Mouse (Mus musculus) liver, postnatal 0 days (tissue): ENCODE data around the gene Rnf186. TPM values are rescaled to one million over a fixed set of nuclear protein-coding genes. Genes with fewer than 3 reads are reported as not detected.
A peak's percentile ranks its signal among the peaks of the same experiment; 100 is the strongest.

Experiments
- ATAC-seq: fragments of 200-750 bp; cut with Nextera tagmentation; 2 replicates; pipeline ENCODE4 v1.8.0; 2017; ENCODE audit warnings: mild to moderate bottlenecking, moderate library complexity
- DNase-seq: peaks from one replicate; pipeline ENCODE4 v3.0.0-alpha.2; 2016
- H3K27ac ChIP-seq: fragments of 300-500 bp; sonication (generic); 2 replicates; pipeline ENCODE4 v1.5.1; 2014; ENCODE audit warnings: antibody characterized with exemption, moderate library complexity, mild to moderate bottlenecking, low read depth
- H3K27me3 ChIP-seq: fragments of 300-500 bp; sonication (generic); 2 replicates; pipeline ENCODE4 v1.6.1; 2014; ENCODE audit warnings: low read length, control low read depth, mixed read lengths; ENCODE audit not compliant: insufficient read depth
- H3K36me3 ChIP-seq: fragments of 300-500 bp; sonication (generic); replicated peaks from 2 replicates; pipeline ENCODE4 v1.6.1; 2014; ENCODE audit warnings: mild to moderate bottlenecking, control low read depth, low read length, moderate library complexity, mixed read lengths; ENCODE audit not compliant: insufficient read depth
- H3K4me1 ChIP-seq: fragments of 300-500 bp; sonication (generic); 2 replicates; pipeline ENCODE4 v1.6.1; 2014; ENCODE audit warnings: antibody characterized with exemption, mild to moderate bottlenecking, control low read depth; ENCODE audit not compliant: insufficient read depth
- H3K4me2 ChIP-seq: fragments of 300-500 bp; sonication (generic); 2 replicates; pipeline ENCODE4 v1.6.1; 2014; ENCODE audit warnings: low read depth, mild to moderate bottlenecking, low read length, moderate library complexity, mixed read lengths
- H3K4me3 ChIP-seq: fragments of 300-500 bp; sonication (generic); 2 replicates; pipeline ENCODE4 v1.5.1; 2014; ENCODE audit warnings: low read depth, low read length
- H3K9ac ChIP-seq: fragments of 300-500 bp; sonication (generic); replicated peaks from 2 replicates; pipeline ENCODE4 v1.6.1; 2014; ENCODE audit warnings: mild to moderate bottlenecking, moderate library complexity
- H3K9me3 ChIP-seq: fragments of 300-500 bp; sonication (generic); 2 replicates; pipeline ENCODE4 v1.6.1; 2016; ENCODE audit warnings: mild to moderate bottlenecking, control low read depth, low read length, mixed read lengths
- CTCF ChIP-seq: sonication (generic); IDR thresholded peaks from 2 replicates; pipeline ENCODE4 v1.5.1; 2016; ENCODE audit warnings: antibody characterized with exemption, low read depth
- EP300 ChIP-seq: IDR thresholded peaks from 2 replicates; pipeline ENCODE4 v1.6.1; 2016; ENCODE audit warnings: antibody characterized with exemption, low read depth, mild to moderate bottlenecking
- WGBS: fragments of 180-500 bp; shearing (Covaris S2); extraction: QIAGEN DNeasy Blood & Tissue Kit; methylation state at CpG from one replicate; pipeline ENCODE4 v1.1.7; 2014; ENCODE audit not compliant: insufficient replicate concordance; 5-methylcytosine and 5-hydroxymethylcytosine counted together
- polyA plus RNA-seq: library from polyadenylated mRNA; unstranded; fragments of >200 nt; fragmentation: Nextera tagmentation; extraction: Ambion mirVana; gene quantifications from 2 replicates; pipeline ENCODE4 v1.2.1, GENCODE M21; 2015

Rnf186 gene
- polyA plus RNA-seq, 1 experiment from 2014 or later, result 0.36 TPM

- H3K36me3 ChIP-seq, result no peaks in the 10 kb centered on the region
- ATAC-seq (no peak), DNase-seq (no peak)
- H3K27me3 ChIP-seq, result no peaks in the 10 kb centered on the region
- no peak overlapping the region for H3K9ac ChIP-seq
- H3K4me3 ChIP-seq, result no peak overlapping the region
- no peaks in the 10 kb centered on the region for H3K9me3 ChIP-seq
- no peak overlapping the region for H3K27ac ChIP-seq
- peak overlapping the region; percentile 38; the same call in 1 of the 2 replicates for H3K4me2 ChIP-seq
- H3K4me1 ChIP-seq, result peaks cover 33% of the 10 kb centered on the region
- WGBS, result 47% methylated on average over 16 of the region's 16 CpGs
- TF ChIP-seq EP300 (no peak), CTCF (no peak)
Measured at GRCm38 (mm10) chr4:138968772-138969556, 2.1 kb downstream of the Rnf186 start.

GRCm38 (mm10) chr4:138969736-138970135 is 2.8 kb downstream of the Rnf186 start:
- WGBS, result 49% methylated on average over 9 of the region's 9 CpGs
- H3K4me3 ChIP-seq, result no peak overlapping the region
- H3K9me3 ChIP-seq, result no peaks in the 10 kb centered on the region
- H3K27ac ChIP-seq, result no peak overlapping the region
- H3K4me2 ChIP-seq, result no peak overlapping the region
- ATAC-seq (no peak), DNase-seq (no peak)
- H3K27me3 ChIP-seq, result no peaks in the 10 kb centered on the region
- peaks cover 35% of the 10 kb centered on the region for H3K4me1 ChIP-seq
- TF ChIP-seq EP300 (no peak), CTCF (no peak)
- H3K36me3 ChIP-seq, result no peaks in the 10 kb centered on the region
- H3K9ac ChIP-seq, result no peak overlapping the region

- H3K4me1 ChIP-seq, result peaks cover 32% of the 10 kb centered on the region
- TF ChIP-seq CTCF, result no peak
- TF ChIP-seq EP300, result no peak
- DNase-seq (no peak), ATAC-seq (no peak)
- no peak overlapping the region for H3K4me3 ChIP-seq
- H3K27ac ChIP-seq, result peak overlapping the region; percentile 94
- no peak overlapping the region for H3K4me2 ChIP-seq
- H3K9me3 ChIP-seq, result no peaks in the 10 kb centered on the region
- no peak overlapping the region for H3K9ac ChIP-seq
- no peaks in the 10 kb centered on the region for H3K36me3 ChIP-seq
- no peaks in the 10 kb centered on the region for H3K27me3 ChIP-seq
- 76% methylated on average over 6 of the region's 6 CpGs for WGBS
Measured at GRCm38 (mm10) chr4:138971371-138971770, 4.5 kb downstream of the Rnf186 start.

GRCm38 (mm10) chr4:138972139-138972826 is 5.4 kb downstream of the Rnf186 start:
- TF ChIP-seq CTCF (0 out of 2 replicates have a peak, but pooled peaks have one; percentile 19), EP300 (no peak)
- DNase-seq (peak; percentile 68), ATAC-seq (peak; percentile 73)
- peak overlapping the region; percentile 75 for H3K9ac ChIP-seq
- 10% methylated on average over 20 of the region's 20 CpGs for WGBS
- no peaks in the 10 kb centered on the region for H3K36me3 ChIP-seq
- H3K27ac ChIP-seq, result peak overlapping the region; percentile 94
- H3K4me3 ChIP-seq, result peak overlapping the region; percentile 62
- H3K9me3 ChIP-seq, result no peaks in the 10 kb centered on the region
- H3K4me2 ChIP-seq, result peak overlapping the region; percentile 84
- no peaks in the 10 kb centered on the region for H3K27me3 ChIP-seq
- peaks cover 32% of the 10 kb centered on the region for H3K4me1 ChIP-seq

- Histone ChIP-seq H3K36me3 (no peaks in the 10 kb centered on the region), H3K9ac (peak within 1 kb of the TSS; percentile 75), H3K4me3 (peak within 1 kb of the TSS; percentile 62), H3K9me3 (no peaks in the 10 kb centered on the region), H3K4me1 (peaks cover 26% of the 10 kb centered on the region), H3K27me3 (no peaks in the 10 kb centered on the region), H3K4me2 (peak within 1 kb of the TSS; percentile 84), H3K27ac (peak within 1 kb of the TSS; percentile 94)
- peak; percentile 81 for DNase-seq
- TF ChIP-seq EP300 (no peak), CTCF (no peak)
- under 1% methylated on average over 56 of the region's 60 CpGs for WGBS
- ATAC-seq, result peak; percentile 82
Measured at GRCm38 (mm10) chr4:138972827-138973718, 6.2 kb downstream of the Rnf186 start, which contains the start of gene Tmco4. Tmco4 (plus strand) TSS chr4:138972888.
